Mouse (Mus musculus) frontal cortex, postnatal 14 days (tissue): ENCODE data around the gene Ube2u.
"Not testable (repeated sequence)": the region's sequence is repeated elsewhere in the genome, so short reads cannot be mapped to it uniquely, and the experiment has no call there.

ENCODE experiments used
- DNase-seq, 2 experiments: peaks; one replicate each; pipeline ENCODE4 v3.0.0; 2022; ENCODE audit warnings: low spot score in 2 of 2

Gene Ube2u

GRCm38 (mm10) chr4:100478592-100479321 lies at the start of gene Ube2u:
Gene Ube2u (plus strand): TSS chr4:100478849.
- peak; percentile 12 to 19 for DNase-seq

GRCm38 (mm10) chr4:100429371-100429900 lies 49.2 kb upstream of the Ube2u start:
- no peak for DNase-seq

- DNase-seq: no peak
Measured at GRCm38 (mm10) chr4:100435281-100436168, 43.1 kb upstream of the Ube2u start.

GRCm38 (mm10) chr4:100436169-100436547 lies 42.5 kb upstream of the Ube2u start:
- DNase-seq: no peak

DNA sequence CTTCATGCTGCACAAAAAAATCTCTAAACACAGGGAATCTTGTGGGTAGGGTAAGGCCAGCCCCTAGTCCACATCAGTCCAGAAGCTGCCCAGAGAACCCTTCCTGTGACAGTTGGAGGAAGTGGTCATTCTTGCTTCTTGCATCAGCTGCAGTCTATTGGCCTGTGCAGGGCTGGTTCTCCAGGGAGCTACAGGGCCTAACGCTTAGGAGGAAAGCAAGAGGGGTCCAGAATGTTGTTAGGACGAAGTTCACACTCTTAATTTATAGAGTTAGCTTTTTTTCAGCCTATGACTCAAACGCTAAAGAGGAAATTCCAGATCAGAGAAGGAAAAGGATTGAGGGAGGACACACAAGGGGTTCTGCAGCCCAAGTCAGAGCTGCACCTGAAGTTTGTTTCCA lies 31.8 kb upstream of the Ube2u start:
- no peak for DNase-seq

DNA sequence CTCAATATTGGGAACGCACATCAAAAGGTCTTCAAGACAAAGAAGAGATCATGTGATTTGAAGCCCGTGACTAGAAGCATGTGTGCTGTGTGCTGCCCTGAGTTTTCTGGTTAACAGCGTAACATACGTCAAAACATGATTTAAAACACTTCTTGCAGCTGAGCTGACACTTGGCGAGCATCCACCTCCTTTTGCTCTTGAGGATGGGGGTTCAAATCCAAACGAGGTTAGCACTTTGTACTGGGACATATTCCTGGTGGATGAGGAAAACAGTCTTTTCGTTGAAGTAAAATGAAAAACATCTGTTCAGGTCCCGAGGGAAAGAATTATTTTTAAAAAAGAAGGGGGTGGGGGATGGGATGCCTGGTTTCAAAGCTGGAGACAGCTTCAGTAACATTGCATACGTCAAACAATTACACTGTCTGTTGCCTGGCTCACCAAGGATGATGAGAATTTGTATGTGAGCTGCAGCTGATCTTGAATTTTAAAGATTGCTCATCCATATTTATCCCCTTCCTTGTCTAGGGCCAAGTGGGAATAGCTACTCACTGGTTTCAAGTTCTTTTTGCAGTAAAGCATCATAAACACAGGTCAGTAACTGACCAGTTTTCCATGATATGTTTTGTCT lies 16.0 kb upstream of the Ube2u start:
- no peak for DNase-seq

GRCm38 (mm10) chr4:100488447-100488846 lies 9.8 kb downstream of the Ube2u start:
- DNase-seq: no peak

- DNase-seq: no peak
Measured at GRCm38 (mm10) chr4:100495176-100495575, 16.5 kb downstream of the Ube2u start.

DNA sequence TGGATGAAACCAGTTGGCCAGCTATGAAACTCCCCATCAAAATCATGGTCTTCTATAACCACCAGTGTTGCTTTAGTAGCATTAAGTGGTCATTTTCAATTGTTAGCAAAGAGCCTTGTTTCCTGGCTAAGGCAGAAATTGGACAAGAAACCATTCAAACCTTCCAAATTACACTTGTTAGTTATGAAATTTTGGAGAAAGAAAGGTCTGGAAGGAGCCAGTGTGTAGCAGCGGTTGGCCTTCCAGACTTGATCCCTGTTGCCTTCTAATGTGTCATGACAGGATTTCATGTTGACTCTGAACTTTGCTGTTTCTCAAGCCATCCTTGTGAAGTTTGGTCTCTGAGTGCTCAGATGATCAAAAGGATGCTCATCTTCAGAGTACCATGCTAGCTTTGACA lies 17.9 kb downstream of the Ube2u start:
- no peak for DNase-seq

- DNase-seq: no peak
Measured at GRCm38 (mm10) chr4:100498192-100498591, 19.5 kb downstream of the Ube2u start.

DNA sequence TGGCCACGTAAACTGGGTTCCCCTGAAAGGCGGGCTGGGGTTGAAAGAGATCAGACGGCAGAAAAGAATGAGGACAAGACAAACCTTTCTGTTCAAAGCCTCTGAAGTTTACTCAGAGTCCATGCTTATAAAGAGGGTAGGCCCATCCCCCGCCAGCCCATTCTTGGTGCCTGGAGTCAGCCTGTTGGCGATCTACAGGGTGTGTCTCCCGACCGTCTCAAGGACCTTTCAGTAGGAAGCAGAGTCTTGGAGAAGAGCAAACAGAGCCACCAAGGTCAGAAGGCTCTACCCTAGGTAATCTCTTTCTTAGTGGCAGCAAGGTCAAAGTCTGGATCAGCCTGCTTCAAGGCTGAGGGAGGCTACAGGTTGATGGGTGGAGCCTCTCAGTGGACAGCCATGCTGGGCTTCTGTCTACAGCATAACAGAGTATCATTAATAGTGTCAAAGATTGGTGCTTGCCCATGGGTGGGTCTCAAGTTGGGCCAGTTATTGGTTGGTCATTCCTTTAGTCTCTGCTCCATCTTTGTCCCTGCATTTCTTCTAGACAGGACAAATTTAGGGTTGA lies 20.5 kb downstream of the Ube2u start:
- not testable (repeated sequence) for DNase-seq

GRCm38 (mm10) chr4:100503337-100503736 lies 24.7 kb downstream of the Ube2u start:
- DNase-seq: no peak

DNA sequence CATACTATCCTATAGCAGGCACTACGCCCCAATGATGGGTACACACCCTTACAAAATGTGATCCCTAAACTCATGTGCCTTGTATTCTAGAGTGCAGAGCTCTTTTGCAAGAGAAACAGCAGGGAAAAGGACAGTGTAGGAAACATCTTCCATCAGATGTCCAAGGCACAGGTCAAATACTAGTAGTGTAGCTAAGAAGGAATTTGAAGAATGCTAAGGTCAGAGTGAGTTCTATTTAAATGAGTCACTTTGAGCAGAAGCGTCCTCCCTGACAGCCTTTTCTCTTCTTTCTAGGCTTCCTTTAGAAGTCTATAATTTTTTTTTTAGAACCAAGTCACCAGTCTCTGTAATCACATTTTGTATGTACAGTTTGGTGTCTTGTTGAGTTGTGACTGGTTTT lies 39.0 kb downstream of the Ube2u start:
- DNase-seq: no peak

- DNase-seq: no peak
Measured at GRCm38 (mm10) chr4:100522534-100522933, 43.9 kb downstream of the Ube2u start.

DNA sequence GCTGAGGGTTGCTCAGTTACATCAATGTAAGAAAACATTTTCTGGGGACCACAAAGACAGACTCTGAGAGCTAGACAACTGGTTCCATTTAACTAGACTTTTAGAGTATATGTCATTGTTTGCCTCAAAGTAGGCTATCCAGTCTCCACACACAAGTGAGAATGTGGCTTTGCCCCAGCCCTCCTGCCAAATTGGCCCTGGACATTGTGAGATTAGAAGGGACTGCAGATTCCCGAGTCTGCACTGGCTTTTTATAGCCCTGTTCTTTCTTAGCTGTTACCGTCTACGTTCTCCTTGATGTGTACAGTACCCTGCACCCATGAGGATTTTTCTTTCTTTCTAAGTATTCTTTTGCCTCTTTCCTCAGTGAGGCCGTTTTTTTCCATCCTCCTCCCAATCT lies 46.1 kb downstream of the Ube2u start:
- no peak for DNase-seq

DNA sequence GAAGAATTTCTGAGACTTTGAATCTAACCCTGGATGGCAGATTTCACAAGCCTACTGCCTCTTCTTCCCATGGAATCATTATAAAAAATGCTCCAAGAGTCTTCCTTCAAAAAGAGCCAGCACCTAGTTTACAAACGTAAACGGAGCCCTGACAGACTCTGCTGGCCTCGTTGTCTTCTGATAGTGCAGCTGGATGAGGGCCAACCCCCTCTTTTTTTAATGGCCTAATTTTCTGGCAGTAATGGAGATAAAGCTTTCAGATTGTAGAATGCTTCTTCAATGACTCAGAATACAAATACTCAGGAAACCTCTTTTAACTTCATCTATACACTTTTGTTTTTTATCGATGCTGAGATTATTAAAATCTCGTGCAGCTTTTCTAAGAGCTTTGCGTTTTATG lies 47.6 kb downstream of the Ube2u start:
- no peak for DNase-seq

DNA sequence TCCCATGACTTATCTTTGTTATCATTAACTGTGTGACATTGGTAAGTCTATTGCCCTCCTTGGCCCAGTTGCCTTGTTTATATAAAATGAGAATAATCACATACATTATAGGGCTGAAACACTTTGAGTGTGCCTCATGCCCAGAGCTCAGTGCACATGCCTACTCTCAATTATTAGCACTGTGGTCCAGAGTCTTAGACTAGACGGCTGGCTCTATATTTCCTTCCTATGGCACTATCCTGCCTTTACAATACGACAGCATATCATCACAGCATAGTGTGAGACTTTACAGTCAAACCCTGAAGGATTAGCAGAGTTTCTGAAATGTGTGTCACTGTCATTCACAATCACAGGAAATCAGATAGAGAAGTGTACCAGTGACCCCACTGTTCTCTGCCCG lies 48.4 kb downstream of the Ube2u start:
- no peak for DNase-seq

DNA sequence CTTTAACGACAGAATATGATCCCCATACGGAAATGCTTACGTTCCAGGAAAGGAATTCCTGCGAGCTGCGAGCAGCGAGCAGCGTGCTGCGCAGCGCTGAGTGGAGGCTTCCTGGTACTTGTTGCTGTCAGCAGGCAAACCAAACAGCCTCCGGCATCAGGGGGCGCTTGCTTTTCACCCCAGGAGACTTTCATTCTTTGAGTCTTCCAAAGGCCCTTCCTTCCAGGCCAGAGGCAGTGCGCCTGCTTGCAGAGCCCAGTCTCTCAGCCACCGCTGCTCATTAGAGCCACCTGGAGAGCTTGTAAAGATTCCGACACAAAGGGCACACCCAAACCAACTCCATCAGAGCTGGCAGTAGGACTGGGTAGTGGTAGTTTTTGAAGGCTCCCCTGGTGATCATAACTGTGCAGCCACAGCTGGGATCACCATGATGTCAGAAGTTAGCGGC lies 48.9 kb downstream of the Ube2u start:
- no peak for DNase-seq

DNA sequence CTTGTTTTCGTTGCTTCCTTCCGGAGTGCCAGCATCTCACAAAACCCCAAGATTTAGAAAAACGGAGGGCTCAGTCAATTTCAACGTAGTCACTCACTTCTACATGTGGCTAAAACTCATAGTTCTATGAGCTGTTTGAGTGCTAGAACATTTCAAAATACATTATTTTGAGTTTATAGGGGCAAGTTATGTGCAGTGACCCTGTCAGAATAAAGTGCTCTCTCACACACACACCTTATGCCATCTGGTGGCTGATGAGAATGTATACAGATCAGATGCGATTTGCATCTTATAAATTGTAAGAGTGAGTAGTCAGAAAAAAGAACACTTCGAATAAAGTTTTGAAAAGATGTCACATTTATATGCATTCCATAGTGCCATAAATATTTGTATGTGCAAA lies 55.0 kb downstream of the Ube2u start:
- no peak for DNase-seq

DNA sequence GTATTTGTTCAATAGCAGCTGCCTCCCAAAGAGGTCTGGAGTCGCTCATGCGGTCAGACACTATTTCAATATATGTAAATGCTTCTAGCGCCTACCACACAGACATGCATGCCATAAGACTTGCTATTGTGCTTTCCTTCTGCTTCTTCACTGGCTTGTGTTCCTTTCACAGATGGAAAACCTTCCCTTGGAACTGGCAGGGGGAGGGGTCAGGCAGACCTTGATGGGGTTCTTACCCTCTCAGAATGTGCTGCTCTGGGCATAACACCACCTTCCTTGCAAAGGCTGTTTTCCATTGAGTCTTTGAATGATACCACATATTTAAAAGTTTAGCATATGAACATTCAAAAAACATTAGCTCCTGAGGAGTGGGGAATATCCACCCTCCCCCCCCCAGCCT lies 56.3 kb downstream of the Ube2u start:
- no peak for DNase-seq

- peak in 1 of 2 experiments; percentile 13 for DNase-seq
Measured at GRCm38 (mm10) chr4:100537898-100538297, 59.2 kb downstream of the Ube2u start.

- no peak for DNase-seq
Measured at GRCm38 (mm10) chr4:100539483-100539882, 60.8 kb downstream of the Ube2u start.
